Mouse (Mus musculus) ovary, postnatal 10 days (tissue): Measurements from ENCODE around the gene Pip5kl1.

Experiments
- DNase-seq: peaks from one replicate; pipeline ENCODE4 v3.0.0; 2022; ENCODE audit warnings: low spot score

The Pip5kl1 gene

DNA sequence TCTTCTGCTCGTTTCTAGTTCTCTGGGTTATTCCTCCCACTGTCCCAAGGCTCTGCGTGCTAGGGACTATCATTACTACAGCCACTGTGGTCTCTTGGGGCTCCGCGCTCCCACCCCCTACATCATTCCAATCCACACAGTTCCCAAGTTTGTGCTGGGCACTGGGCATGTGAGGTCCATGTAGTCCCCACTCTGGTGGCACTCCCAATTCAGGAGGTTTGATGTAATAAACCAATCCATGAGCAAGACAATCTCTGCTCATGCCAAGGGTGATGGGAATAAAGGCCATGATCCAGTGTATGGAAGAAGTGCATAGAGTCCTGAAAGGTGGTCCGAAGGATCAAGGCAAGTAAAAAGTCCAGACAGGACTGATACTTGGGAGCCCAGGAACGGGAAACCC lies at the start of gene Pip5kl1:
Gene Pip5kl1 (plus strand): TSS at position 301 of the 400 bp plus-strand sequence.
- no peak for DNase-seq

DNA sequence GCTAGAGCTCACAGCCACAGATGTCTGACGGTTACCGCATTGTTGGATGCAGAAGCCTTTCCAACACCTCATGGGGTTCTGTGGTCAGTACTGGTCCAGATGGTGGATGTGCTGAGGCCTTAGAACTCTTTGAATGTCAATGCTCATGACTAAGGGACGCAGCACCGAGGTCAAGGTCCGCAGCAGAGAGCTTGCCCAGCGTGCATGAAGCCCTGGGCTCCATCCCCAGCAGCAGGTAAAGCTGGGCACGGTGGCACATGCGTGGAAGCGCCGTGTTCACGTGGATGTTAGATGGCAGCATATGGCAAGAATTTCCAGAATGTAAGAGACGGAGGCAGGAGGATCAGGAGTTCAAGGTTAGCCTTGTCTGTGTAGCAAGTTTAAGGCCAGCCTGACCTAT lies 48.8 kb upstream of the Pip5kl1 start:
- DNase-seq = no peak

- DNase-seq = no peak
Observed at GRCm38 (mm10) chr2:32527468-32527966, 47.1 kb upstream of the Pip5kl1 start.

GRCm38 (mm10) chr2:32528326-32528725 lies 46.3 kb upstream of the Pip5kl1 start:
- DNase-seq = no peak

DNA sequence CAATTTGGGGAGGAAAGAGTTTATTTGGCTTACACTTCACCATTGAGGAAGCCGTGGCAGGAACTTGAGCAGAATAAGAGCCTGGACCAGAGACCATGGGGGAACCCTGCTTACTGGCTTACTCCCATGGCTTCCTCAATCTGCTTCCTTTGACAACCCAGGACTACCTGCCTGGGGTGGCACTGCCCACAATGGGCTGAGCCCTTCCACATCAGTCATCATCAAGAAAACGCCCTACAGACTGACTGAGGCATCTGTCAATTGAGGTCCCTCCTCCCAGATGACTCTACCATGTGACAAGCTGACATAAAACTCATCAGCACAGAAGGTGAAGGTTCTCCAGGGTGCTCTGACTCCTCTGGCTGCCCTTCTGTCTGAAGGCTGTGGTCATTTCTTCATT lies 44.1 kb upstream of the Pip5kl1 start:
- no peak for DNase-seq

DNA sequence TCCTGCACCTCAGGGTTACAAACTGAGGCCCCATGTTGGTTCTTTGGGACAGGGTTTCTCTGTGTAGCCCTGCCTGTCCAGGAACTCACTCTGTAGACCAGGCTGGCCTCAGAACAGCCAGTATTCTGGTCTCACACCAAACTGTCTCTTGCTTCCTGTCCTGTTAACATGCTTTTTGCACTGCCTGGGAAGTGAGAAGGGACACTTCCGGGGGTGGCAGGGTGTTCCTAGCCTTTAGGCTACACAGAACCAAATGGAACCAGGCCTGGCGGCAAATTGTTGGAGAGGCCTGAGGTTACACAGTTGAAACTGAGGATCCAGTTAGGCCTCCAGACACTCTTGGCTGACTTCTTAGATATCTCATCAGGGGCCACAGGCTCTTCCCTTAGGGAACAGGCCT lies 41.4 kb upstream of the Pip5kl1 start:
- no peak for DNase-seq

GRCm38 (mm10) chr2:32534061-32534732 lies 40.4 kb upstream of the Pip5kl1 start:
- DNase-seq = no peak

DNA sequence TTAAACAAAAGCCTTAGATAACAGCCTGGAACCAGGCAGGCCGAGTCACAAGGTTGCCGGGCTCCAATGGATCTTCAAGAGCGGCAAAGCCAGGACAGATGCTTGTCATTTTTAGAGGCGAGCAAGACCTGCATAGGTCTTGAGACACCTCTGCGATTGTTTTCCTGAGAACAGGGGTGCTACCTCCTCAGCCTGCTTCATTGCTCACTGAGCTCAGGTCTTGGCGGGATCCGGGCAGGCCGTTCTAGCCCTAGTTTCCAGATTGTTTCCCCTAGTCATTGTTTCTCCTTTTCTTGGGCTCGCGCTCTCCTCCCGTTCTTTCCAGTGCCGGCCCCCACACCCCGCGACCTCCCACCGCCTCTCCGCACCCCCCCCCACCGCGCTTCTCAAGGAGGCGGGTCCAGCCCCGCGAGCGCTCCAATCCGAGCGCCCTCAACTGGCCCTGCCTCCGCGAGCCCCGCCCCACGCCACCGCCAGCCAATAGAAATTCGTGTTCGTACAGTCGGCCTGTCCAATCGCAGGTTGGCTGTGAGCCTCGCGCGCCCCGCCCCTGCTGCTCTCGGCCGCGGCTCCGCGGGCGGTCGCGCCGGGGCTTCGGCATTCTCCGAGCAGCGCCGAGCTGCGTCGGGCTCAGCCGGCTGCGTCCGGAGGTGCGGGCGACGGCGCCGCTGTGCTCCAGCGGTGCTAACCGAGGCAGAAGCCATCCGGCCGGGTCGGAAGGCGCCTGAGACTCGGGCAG lies 39.7 kb upstream of the Pip5kl1 start, which contains the start of gene Fam102a:
Gene Fam102a (plus strand): TSS at position 600 of the 739 bp plus-strand sequence.
- DNase-seq = peak; percentile 91

- DNase-seq = peak; percentile 42
Observed at GRCm38 (mm10) chr2:32535501-32535991, 39.1 kb upstream of the Pip5kl1 start.

DNA sequence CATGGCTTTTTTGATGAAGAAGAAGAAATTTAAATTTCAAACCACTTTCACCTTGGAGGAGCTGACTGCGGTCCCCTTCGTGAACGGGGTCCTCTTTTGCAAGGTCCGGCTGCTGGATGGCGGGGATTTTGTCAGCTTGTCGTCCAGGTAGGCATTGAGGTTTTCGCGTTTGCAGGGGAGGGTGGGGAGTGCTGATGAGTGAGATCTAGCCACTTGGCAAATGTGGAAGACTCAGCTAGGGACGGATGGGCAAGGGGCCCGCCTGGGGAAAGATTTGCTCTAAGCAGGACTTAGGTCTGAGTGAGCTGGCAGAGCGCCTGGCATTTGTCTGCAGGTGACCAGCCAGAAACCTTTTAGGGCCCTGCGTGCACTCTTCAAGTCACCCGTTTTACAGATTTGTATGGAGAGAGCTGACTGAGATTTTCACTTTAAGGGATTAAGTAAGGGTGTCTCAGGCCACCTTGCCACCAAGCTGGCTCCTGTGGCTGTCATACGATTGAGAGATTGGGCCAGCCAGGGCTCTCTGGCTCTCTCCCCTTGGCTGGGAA lies 38.4 kb upstream of the Pip5kl1 start:
- no peak for DNase-seq

- peak; percentile 25 for DNase-seq
Observed at GRCm38 (mm10) chr2:32536634-32537359, 37.8 kb upstream of the Pip5kl1 start.

GRCm38 (mm10) chr2:32537360-32537905 lies 37.2 kb upstream of the Pip5kl1 start:
- DNase-seq = no peak

DNA sequence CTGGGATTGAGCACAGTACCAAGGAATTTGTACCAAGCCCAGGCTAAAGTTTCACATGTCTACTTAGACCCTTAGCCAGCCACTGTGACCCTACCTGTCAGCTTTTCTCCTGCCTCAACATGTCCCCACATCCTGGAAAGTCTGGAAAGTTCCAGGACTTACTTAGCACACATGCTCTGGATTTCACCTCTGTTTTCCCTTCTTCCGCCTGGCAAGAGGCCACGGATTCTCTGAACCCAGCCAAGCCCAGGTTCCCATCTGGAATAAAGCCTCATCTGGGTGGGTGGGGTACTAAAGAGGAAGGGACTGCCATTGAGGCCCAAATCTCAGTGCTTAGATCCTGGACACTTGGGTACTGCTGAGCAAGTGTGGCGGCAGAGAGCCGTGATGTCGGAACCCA lies 36.7 kb upstream of the Pip5kl1 start:
- DNase-seq = no peak

DNA sequence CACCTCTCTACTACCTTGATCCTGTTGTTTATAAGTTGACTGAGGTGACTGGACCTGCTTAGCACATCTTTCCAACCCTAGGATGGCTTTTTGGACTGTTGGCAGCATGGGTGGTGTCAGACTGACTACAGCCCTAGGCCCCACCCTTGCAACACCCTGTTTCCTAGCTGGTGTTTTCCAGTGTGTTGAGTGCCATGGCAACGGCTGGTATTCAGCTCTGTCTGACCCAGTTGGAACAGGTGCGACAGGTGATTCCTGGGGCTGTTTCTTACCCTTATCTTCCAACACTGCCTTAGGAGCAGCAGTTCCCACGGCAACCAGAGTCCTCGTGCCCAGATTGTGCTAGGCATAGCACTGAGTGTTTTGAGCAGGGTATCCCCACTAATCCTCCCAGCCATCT lies 36.1 kb upstream of the Pip5kl1 start:
- no peak for DNase-seq

DNA sequence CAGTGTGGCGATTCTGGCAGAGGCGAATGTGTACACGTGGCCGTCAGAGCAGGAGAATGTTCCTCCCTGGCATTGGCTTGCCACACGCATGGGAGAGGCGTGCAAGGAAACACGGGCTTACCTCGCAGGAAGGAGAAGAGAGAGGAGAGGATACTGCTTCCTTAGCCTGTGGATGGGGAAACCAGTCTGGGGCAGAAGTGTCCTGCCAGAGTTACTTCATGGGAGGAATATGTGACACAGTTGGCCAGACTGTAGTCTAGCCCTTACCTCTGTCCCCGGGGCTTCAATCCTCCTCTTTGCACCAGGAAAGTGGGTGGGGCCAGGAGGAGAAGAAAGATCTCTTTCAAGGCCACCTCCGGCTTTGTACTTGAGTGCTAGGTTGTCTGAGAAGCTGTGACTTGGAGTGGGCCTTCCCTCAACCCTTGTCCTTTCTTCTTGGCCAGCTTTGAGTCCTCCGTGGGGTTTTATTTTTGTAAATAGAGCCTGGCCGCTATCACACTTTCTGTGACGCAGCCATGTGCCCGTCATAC lies 35.1 kb upstream of the Pip5kl1 start:
- DNase-seq = no peak

- no peak for DNase-seq
Observed at GRCm38 (mm10) chr2:32541333-32541908, 33.2 kb upstream of the Pip5kl1 start.

DNA sequence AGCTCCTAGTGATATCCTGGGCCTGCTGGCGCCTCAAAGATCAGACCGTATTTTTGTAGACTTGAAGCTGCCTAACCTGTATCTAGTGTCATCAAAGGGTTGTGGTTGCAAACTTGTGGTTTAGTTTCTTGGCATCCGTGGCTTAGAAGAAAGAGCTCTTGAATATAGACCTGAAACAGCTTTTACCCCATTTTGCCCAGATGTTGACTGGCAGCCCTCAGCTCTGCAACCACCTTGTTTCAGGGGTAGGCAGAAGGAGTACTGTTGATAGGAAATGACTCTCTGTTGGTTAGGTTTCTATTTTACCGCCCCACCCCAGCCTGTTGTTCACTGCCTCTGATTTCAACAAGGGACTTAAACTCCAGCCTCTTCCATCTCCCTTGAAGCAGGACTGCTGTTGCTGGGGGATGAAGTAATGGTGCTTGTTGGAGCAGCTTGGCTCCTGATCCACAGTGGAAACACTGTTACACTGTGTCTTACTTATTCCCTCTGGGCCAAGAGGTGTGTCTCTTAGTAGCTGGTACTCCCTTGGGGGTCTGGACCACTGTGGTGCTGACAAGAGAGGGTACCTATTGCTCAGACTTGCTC lies 32.5 kb upstream of the Pip5kl1 start:
- no peak for DNase-seq

GRCm38 (mm10) chr2:32543031-32543449 lies 31.6 kb upstream of the Pip5kl1 start:
- no peak for DNase-seq

GRCm38 (mm10) chr2:32546951-32547350 lies 27.6 kb upstream of the Pip5kl1 start:
- DNase-seq = no peak

- DNase-seq = no peak
Observed at GRCm38 (mm10) chr2:32547380-32547779, 27.2 kb upstream of the Pip5kl1 start.
